Mouse (Mus musculus) E14TG2a.4 (cell line): ENCODE results near the gene Clta.

Experiments
- CTCF ChIP-seq: conservative IDR thresholded peaks from 2 replicates; pipeline ENCODE4 v1.5.1; 2014; ENCODE audit warnings: low read length
- POU5F1 ChIP-seq: IDR thresholded peaks from 2 replicates; pipeline ENCODE4 v1.6.1; 2014; ENCODE audit warnings: low read length, borderline replicate concordance

DNA sequence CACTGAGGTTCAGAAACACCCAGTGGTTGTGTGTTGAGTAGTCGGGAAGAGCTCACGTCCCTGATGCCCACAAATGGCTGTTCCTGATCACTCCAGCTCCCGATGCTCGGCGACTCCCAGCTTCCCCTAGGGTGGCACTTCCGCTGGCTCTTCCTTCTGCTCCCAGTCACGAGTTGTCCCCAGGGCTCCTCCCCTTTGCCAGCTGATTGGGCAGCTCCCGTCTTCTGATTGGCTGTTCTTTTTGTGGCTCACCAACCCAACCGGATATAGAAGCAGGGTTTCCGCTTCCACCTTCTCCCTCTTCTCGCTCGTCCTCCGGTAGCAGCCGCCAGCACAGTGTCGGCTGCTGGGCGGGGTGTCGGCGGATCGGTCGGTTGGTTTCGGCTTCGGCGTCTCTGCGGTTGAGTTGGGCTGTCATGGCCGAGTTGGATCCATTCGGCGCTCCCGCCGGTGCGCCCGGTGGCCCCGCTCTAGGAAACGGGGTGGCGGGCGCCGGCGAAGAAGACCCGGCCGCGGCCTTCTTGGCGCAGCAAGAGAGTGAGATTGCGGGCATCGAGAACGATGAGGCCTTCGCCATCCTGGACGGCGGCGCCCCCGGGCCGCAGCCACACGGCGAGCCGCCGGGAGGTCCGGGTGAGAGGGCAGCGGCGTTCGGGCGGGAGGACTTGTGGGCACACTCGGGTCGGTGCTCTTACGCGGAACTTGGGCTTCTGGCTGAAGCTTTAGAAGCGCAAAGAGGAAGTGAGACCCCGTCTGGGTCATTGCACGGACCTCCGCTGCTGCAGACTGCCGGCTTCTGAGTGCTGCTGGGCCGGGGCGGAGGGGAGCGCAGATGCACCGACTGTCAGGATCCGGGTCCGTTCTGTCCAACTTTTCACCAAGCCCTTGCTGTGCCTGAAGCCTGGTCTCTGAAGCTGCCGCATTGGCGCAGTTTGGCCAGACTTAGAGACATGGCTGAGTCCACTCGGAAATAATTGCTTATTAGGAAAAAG lies 8.4 kb downstream of the Clta start:
- TF ChIP-seq CTCF, result no peak
- no peak for TF ChIP-seq POU5F1
